Mouse (Mus musculus): ENCODE data around the gene Plxna2. TPM values are rescaled to one million over a fixed set of nuclear protein-coding genes. Genes with fewer than 3 reads are reported as not detected.

Gene Plxna2
- polyA plus RNA-seq, 1 experiment from 2014 or later = 27.9 TPM

DNA sequence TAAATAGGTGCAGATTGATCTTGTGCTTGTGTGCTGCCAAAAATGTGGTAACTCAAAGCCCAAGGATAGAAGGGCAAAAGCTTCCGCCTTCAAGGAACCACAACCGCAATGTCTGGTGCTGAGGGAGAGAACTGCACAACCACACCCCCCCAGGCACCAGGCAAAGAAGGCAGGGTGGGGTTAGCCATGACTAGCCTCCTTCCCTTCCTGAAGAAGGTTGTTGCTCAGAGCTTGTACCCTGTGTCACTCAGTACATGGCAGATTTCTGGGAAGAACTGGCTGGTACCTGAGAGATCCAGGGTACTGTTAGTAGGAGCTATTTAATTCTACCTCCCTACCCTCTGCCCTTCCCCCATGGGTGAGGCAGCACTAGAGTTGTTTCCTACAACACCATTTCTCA lies 8.1 kb downstream of the Plxna2 start:
- no peak overlapping the region for H3K27ac ChIP-seq
- H3K36me3 ChIP-seq = peaks cover 3% of the 10 kb centered on the region; the same call in 1 of the 2 replicates
- no peaks in the 10 kb centered on the region for H3K27me3 ChIP-seq
- H3K4me1 ChIP-seq = peaks cover 95% of the 10 kb centered on the region
- H3K4me2 ChIP-seq (replicated peaks) = peak overlapping the region; percentile 70; the same call in 1 of the 2 replicates
- no peak for ATAC-seq (ENCODE audit: low FRiP score)
- 90% methylated on average over 2 of the region's 2 CpGs for WGBS
- H3K4me3 ChIP-seq = no peak overlapping the region
- peak overlapping the region; percentile 36; the same call in 1 of the 2 replicates for H3K9ac ChIP-seq
- H3K9me3 ChIP-seq (replicated peaks) = no peaks in the 10 kb centered on the region

DNA sequence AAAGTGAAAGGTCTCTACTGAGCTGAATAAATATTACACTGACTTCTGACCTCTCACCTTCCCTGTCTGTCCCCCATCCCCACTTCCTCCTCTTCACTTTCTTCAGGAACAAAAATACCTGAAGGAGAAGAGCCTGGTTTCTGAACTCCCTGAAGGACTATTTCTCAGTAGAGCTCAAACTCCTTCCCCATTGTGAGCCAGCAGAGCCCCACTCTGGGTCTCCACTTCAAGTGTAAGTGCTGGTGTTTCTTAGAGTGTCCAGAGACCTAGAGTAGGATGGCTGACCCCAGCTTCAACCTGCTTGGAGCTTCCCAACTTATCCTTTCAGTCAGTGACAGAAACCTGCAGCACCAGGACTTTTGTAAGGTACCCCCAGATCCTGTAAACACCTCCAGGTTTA lies 9.3 kb downstream of the Plxna2 start:
- no peak for ATAC-seq (ENCODE audit: low FRiP score)
- Histone ChIP-seq H3K27ac (no peak overlapping the region), H3K27me3 (no peaks in the 10 kb centered on the region), H3K9ac (no peak overlapping the region), H3K36me3 (peaks cover 3% of the 10 kb centered on the region; the same call in 1 of the 2 replicates), H3K9me3 (replicated peaks) (no peaks in the 10 kb centered on the region), H3K4me1 (peaks cover 92% of the 10 kb centered on the region), H3K4me2 (replicated peaks) (no peak overlapping the region), H3K4me3 (no peak overlapping the region)

DNA sequence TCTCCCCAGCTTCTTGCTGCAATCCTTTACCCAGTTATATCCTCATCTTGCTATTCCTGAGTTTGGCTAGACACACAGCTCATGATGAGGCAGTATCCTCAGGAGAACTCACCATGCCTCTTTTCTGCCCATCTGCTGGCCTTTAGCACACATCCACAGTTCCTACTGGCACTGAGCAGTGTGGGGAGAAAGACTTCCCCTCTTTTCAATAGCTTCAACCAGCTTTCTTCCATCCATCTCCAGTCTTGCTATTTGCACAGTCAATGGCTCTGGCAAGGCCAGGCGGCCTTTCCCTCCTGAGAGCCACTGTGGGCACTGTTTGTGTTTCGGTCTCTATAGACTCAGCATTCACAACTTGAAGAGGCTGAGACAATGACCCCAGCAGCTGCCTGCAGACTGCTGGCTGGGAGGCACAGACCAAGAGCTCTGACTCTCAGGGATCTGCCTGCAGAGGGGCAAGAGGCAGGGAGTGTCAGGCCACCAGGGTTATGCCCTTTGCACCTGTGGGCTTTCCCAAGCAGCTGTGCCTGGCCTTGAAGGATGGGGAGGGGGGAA lies 11.2 kb downstream of the Plxna2 start:
- no peaks in the 10 kb centered on the region for H3K27me3 ChIP-seq
- H3K9ac ChIP-seq = no peak overlapping the region
- WGBS = 5% methylated on average over 2 of the region's 2 CpGs

DNA sequence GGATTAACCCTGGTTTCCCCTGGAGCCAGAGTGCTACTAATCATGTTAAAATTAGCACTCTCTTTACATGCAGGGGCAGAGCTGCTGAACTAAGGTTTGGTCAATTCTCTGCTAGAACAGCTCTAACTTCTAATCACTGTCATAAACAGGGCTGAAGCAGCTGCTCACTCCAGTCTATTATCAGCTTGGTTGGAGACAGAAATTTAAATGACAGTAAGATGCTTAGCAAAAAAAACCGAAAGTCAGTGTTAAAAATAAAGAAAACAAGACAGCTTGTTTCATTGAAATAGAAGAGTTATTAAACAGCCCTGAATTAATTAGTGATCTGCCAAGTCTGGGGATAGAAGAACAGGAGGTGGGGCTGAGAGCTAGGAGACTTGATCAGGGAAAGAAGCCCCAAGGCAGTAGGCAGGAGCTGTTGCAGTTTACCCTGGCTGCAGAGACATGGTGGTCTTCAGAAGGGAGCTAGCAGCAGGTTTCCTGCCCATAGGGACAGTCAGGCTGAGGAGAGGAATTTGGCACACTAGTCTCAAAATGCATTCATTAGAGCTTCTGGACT lies 12.6 kb downstream of the Plxna2 start:
- Histone ChIP-seq H3K27ac (no peak overlapping the region; the same call in 1 of the 2 replicates), H3K4me1 (peaks cover 78% of the 10 kb centered on the region), H3K36me3 (peaks cover 3% of the 10 kb centered on the region; the same call in 1 of the 2 replicates), H3K9me3 (replicated peaks) (no peaks in the 10 kb centered on the region), H3K27me3 (no peaks in the 10 kb centered on the region), H3K4me3 (no peak overlapping the region), H3K9ac (no peak overlapping the region), H3K4me2 (replicated peaks) (no peak overlapping the region)
- ATAC-seq (ENCODE audit: low FRiP score) = no peak
- WGBS = 33% methylated on average over 1 of the region's 1 CpGs

More for the DNA sequence above, 11.2 kb downstream of the Plxna2 start:
- no peaks in the 10 kb centered on the region for H3K9me3 ChIP-seq (replicated peaks)
- ATAC-seq (ENCODE audit: low FRiP score) = peak; percentile 61
- H3K4me3 ChIP-seq = no peak overlapping the region
- H3K4me1 ChIP-seq = peaks cover 79% of the 10 kb centered on the region
- peak overlapping the region; percentile 69 for H3K27ac ChIP-seq
- H3K36me3 ChIP-seq = peaks cover 3% of the 10 kb centered on the region; the same call in 1 of the 2 replicates
- H3K4me2 ChIP-seq (replicated peaks) = peak overlapping the region; percentile 20

DNA sequence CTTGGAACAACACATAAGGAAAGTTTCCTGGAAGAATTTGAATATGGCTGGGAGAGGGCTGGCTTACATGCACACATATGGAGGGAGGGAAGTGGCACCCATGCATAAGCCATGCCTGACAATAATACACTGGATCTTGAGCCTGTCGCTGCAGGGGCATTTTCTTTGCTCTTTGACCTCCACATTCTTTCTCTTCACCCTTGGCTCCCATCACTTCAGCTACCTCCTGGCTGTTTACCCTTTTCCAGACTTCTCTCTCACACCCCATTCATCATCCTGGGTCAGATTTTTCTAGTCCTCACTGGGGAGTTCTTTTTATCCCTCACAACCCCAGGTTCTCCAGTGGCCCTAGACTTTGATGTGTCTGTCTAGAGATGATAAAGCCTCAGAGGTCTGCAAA lies 13.6 kb downstream of the Plxna2 start:
- Histone ChIP-seq H3K27ac (no peak overlapping the region), H3K4me3 (no peak overlapping the region), H3K9ac (no peak overlapping the region), H3K36me3 (peaks cover 3% of the 10 kb centered on the region; the same call in 1 of the 2 replicates), H3K4me2 (replicated peaks) (no peak overlapping the region), H3K9me3 (replicated peaks) (no peaks in the 10 kb centered on the region), H3K4me1 (peaks cover 77% of the 10 kb centered on the region), H3K27me3 (no peaks in the 10 kb centered on the region)
- no peak for ATAC-seq (ENCODE audit: low FRiP score)
- WGBS = 8% methylated on average over 1 of the region's 1 CpGs

DNA sequence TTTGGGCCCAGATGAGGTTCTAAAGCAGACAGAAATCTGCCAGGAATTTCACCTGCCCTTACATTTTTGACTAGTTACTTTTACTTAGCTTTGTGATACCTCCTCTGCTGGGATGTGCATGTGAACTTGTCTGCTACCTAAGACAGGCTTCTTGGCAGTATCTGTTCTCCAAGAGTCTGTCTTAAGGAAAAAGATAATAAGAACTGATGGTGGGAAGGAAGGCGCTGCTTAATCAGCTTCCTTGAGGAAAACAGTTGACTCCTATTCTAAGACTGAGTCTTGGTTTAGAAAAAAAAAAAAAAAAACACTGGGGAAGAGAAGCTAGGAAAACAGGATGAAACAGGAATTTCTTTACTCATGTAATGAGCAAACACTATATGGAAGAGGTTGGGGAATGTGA lies 14.0 kb downstream of the Plxna2 start:
- Histone ChIP-seq H3K36me3 (peaks cover 3% of the 10 kb centered on the region; the same call in 1 of the 2 replicates), H3K4me1 (peaks cover 76% of the 10 kb centered on the region), H3K27ac (no peak overlapping the region), H3K27me3 (no peaks in the 10 kb centered on the region), H3K4me3 (no peak overlapping the region), H3K4me2 (replicated peaks) (no peak overlapping the region), H3K9me3 (replicated peaks) (no peaks in the 10 kb centered on the region), H3K9ac (no peak overlapping the region)
- WGBS = 91% methylated on average over 1 of the region's 1 CpGs
- no peak for ATAC-seq (ENCODE audit: low FRiP score)

DNA sequence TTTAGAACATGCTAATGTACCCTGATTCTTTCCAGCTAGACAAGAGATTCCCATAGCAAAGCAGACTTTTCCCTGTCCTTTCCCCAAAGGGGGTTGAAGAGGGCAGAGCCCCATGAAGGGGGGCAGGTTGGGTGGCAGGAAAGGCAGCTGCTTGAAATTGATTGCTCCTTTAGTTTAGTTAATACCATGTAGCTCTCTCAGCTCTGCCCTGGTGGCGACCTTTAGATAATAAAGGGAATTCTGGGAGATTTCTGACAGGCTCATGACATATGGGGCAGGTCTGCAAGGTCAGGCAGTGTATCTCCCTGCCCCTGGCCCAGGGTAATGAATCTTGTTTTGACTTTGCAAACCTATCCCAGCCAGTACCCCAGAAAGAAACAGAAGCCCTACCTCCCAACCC lies 17.4 kb downstream of the Plxna2 start:
- Histone ChIP-seq H3K36me3 (no peaks in the 10 kb centered on the region), H3K4me3 (no peak overlapping the region), H3K4me1 (peaks cover 55% of the 10 kb centered on the region), H3K9ac (no peak overlapping the region), H3K9me3 (replicated peaks) (no peaks in the 10 kb centered on the region), H3K27me3 (no peaks in the 10 kb centered on the region), H3K4me2 (replicated peaks) (no peak overlapping the region), H3K27ac (no peak overlapping the region)
- 5% methylated on average over 1 of the region's 1 CpGs for WGBS
- no peak for ATAC-seq (ENCODE audit: low FRiP score)

DNA sequence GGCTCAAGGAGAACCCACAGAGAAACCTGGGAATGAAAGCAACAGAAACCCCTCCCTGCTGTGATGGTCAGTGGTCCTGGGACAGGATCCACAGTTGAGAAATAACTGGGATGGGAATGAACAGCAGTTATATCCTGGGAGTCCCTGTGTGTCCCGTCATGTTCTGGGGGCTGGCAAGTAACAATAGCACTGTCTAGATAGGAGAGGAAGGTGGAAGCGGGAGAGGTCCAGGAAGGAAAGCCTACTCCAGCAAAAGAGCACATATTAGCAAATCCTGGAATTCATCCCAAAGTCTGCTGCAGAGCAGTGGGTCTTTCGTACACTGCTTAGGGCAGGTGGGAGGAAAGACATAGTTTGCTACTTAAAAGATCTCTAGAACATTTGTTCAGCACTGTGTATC lies 17.9 kb downstream of the Plxna2 start:
- H3K9ac ChIP-seq = no peak overlapping the region
- H3K27me3 ChIP-seq = no peaks in the 10 kb centered on the region
- no peak overlapping the region; the same call in 1 of the 2 replicates for H3K27ac ChIP-seq
- H3K36me3 ChIP-seq = no peaks in the 10 kb centered on the region
- WGBS = 51% methylated on average over 3 of the region's 3 CpGs
- H3K9me3 ChIP-seq (replicated peaks) = no peaks in the 10 kb centered on the region
- no peak overlapping the region for H3K4me2 ChIP-seq (replicated peaks)
- ATAC-seq (ENCODE audit: low FRiP score) = no peak
- H3K4me3 ChIP-seq = no peak overlapping the region
- H3K4me1 ChIP-seq = peaks cover 49% of the 10 kb centered on the region

DNA sequence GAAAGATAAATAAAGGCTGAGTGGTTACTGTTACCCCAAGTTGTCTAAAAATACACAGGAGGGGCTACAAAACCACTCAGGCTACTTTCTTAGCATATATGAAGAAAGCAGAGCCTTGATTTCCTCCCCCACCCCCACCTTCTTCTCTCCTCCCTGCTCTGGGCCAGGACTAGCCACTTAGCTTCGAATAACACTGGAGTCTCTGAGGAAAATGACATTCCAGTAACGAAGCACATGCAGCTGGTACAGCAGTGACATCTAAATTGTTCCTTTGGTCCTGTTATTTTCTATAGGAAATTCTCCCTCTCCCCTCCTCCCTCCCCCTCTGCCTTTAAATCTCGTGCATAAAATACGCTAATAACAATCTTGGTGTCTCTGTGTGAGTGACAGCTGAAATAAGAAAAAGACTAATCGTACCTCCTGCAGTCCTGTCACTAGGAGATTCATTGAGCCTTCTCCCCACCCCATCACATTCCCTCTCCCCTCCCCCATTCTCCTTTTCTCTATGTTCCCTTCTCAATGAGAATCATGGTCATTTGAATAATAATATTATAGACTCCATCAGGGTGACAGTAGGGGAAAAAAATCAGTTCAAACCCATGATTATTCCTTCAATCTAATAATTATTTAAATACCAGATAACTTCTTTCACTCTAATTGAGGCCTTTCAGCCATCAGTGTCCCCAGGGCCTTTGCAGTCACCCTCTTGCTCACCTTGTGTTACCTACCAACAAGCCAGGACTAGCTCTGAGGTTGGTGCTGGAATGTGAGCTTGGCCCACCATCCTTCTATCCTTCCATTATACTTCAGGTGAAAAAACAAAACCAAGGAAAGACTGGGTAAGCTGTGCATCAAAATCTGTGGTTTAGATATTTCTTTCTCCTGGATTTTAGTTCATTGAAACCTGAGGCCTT lies 19.6 kb downstream of the Plxna2 start:
- H3K9ac ChIP-seq = no peak overlapping the region
- no peaks in the 10 kb centered on the region for H3K27me3 ChIP-seq
- peak overlapping the region; percentile 60; the same call in 1 of the 2 replicates for H3K27ac ChIP-seq
- H3K4me3 ChIP-seq = no peak overlapping the region
- no peaks in the 10 kb centered on the region for H3K9me3 ChIP-seq (replicated peaks)
- no peaks in the 10 kb centered on the region for H3K36me3 ChIP-seq
- H3K4me1 ChIP-seq = peaks cover 51% of the 10 kb centered on the region
- no peak overlapping the region for H3K4me2 ChIP-seq (replicated peaks)
- WGBS = 3% methylated on average over 5 of the region's 5 CpGs
- ATAC-seq (ENCODE audit: low FRiP score) = peak; percentile 85

DNA sequence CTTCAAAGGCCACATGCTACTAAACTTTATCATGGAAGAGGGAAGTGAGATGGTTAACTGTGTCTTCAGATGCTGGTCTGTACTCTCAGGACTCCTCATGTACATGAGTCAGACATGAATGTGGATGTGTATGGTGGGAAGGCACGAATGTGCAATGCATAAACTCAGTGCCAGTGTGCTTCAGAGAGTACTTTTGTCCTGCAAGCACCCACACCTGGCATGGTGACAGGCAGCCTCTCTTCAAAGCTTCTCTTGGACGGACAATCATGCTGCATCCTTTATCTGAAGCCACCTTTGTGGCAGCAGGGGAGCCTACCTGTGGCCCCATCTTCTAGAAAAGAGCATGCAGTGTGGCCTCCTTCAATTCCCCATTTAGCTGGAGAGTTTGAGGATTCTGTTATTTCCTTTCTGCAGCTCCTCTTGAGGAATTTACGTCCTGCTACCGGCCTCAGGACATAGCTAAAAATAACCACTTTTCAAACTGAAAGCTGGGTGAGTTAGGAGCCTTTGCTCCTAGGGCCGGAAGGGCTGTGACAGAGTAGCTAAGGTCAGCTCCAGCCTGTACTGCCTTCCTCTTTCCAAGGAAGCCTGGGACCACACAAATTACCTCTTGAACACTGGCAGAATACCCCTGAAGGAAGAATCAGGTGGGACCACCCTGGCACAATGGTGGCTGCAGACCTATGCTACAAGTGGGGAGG lies 23.7 kb downstream of the Plxna2 start:
- H3K27ac ChIP-seq = no peak overlapping the region
- no peak overlapping the region for H3K9ac ChIP-seq
- no peaks in the 10 kb centered on the region for H3K27me3 ChIP-seq
- ATAC-seq (ENCODE audit: low FRiP score) = no peak
- H3K9me3 ChIP-seq (replicated peaks) = no peaks in the 10 kb centered on the region
- peaks cover 26% of the 10 kb centered on the region for H3K4me1 ChIP-seq
- H3K4me2 ChIP-seq (replicated peaks) = no peak overlapping the region
- 77% methylated on average over 5 of the region's 5 CpGs for WGBS
- peaks cover 18% of the 10 kb centered on the region for H3K36me3 ChIP-seq
- no peak overlapping the region for H3K4me3 ChIP-seq

DNA sequence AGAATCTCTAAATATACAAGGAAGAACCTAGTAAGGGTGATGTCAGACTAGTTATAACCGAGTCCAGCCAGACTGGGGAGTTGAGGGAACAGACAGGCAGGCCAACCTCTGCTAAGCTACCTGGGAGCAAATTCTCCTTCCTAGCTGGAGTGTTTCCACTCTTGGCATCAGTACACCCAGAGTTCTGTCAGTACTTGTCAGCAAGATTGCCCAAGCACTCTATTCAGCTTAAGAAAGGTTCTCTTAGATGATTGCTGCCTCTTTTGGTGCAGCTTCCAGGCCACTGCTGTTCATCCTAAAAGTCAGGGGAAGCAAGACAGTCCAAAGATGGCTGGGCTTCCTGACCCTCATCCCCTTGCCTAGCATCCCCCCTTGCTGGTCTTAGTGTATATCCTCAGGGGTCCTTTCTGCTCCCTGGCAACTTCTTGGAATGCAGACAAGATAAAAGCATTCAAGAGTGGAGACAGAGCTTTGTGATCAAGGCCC lies 24.3 kb downstream of the Plxna2 start:
- Histone ChIP-seq H3K9me3 (replicated peaks) (no peaks in the 10 kb centered on the region), H3K27me3 (no peaks in the 10 kb centered on the region), H3K4me3 (no peak overlapping the region), H3K36me3 (peaks cover 21% of the 10 kb centered on the region), H3K4me2 (replicated peaks) (no peak overlapping the region), H3K9ac (no peak overlapping the region), H3K4me1 (peaks cover 24% of the 10 kb centered on the region), H3K27ac (no peak overlapping the region)
- no peak for ATAC-seq (ENCODE audit: low FRiP score)
- WGBS = 56% methylated on average over 1 of the region's 1 CpGs

DNA sequence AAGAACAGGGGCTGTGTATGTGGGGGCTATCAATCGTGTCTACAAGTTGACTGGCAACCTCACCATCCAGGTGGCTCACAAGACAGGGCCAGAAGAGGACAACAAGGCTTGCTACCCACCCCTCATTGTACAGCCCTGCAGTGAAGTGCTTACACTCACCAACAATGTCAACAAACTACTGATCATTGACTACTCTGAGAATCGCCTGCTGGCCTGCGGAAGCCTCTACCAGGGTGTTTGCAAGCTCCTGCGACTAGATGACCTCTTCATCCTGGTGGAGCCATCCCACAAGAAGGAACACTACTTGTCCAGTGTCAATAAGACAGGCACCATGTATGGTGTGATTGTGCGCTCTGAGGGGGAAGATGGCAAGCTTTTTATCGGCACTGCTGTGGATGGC lies 25.9 kb downstream of the Plxna2 start:
- 95% methylated on average over 6 of the region's 6 CpGs for WGBS
- Histone ChIP-seq H3K9me3 (replicated peaks) (no peaks in the 10 kb centered on the region), H3K4me2 (replicated peaks) (no peak overlapping the region), H3K36me3 (peaks cover 29% of the 10 kb centered on the region), H3K4me1 (peaks cover 20% of the 10 kb centered on the region), H3K4me3 (no peak overlapping the region), H3K27me3 (no peaks in the 10 kb centered on the region), H3K27ac (no peak overlapping the region), H3K9ac (no peak overlapping the region)
- no peak for ATAC-seq (ENCODE audit: low FRiP score)

All from hindbrain, embryonic 12.5 days (tissue).